Mouse (Mus musculus) bone marrow, adult 2 months (tissue): Measurements from ENCODE around the gene Oas1f. TPM values are rescaled to one million over a fixed set of nuclear protein-coding genes. Genes with fewer than 3 reads are reported as not detected.
"Not testable (repeated sequence)": the region's sequence is repeated elsewhere in the genome, so short reads cannot be mapped to it uniquely, and the experiment has no call there.

Experiments
- H3K27ac ChIP-seq: fragments of 200-500 bp; 2 replicates; pipeline ENCODE4 v1.5.1; 2012; ENCODE audit warnings: low read depth, mild to moderate bottlenecking, control low read depth, inconsistent platforms, low read length; ENCODE audit not compliant: control insufficient read depth, poor library complexity, insufficient read depth
- H3K4me1 ChIP-seq: fragments of 200-500 bp; 2 replicates; pipeline ENCODE4 v1.6.1; 2011; ENCODE audit warnings: low read length; ENCODE audit not compliant: control insufficient read depth, insufficient read depth
- H3K4me3 ChIP-seq: fragments of 200-500 bp; replicated peaks from 2 replicates; pipeline ENCODE3; 2011; ENCODE audit warnings: mild to moderate bottlenecking, low read depth, low read length, control low read depth; ENCODE audit not compliant: control insufficient read depth
- CTCF ChIP-seq: fragments of 200-500 bp; IDR thresholded peaks from 2 replicates; pipeline ENCODE4 v1.5.1; 2011; ENCODE audit warnings: low read length, control low read depth; ENCODE audit not compliant: control insufficient read depth, insufficient read depth
- POLR2A ChIP-seq: fragments of 200-500 bp; IDR thresholded peaks from 2 replicates; pipeline ENCODE4 v1.6.1; 2011; ENCODE audit warnings: low read depth, mild to moderate bottlenecking, control low read depth, low read length, borderline replicate concordance; ENCODE audit not compliant: control insufficient read depth
- WGBS: fragments of 180-500 bp; shearing (Covaris S2); methylation state at CpG from one replicate; pipeline ENCODE4 v1.1.7; 2018; 5-methylcytosine and 5-hydroxymethylcytosine counted together
- polyA plus RNA-seq: library from polyadenylated mRNA; stranded (reverse); fragments of >200 nt; gene quantifications from 2 replicates; pipeline ENCODE4 v1.2.4, GENCODE M21; 2011; ENCODE audit warnings: low replicate concordance; ENCODE audit not compliant: missing spikeins, insufficient read depth, insufficient read length

The Oas1f gene
- polyA plus RNA-seq: not detected in 2 replicates

DNA sequence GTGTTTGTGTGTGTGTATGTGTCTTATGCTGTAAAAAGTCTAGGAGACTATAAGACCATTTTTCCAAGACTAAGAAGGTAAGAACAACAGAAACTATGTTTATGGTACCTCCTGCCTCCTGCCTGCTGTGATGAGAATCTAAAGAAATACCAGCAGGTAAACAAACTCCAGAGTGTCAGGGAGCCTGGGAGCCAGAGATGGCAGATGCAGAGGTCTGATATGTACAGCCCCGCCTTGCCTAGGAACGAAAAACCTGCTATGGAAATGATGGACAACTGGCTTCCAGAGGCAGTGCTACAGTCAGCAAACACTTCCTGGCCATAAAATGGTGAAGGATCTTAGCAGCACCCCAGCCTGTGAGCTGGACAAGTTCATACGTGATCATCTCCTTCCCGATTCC is at the start of gene Oas1f:
Gene Oas1f, plus strand, starts transcription at position 301 of the 400 bp plus-strand sequence.
- H3K4me1 ChIP-seq: no peaks in the 10 kb centered on the region
- H3K27ac ChIP-seq: no peak within 1 kb of the TSS
- no peak for TF ChIP-seq POLR2A
- TF ChIP-seq CTCF: no peak
- no peak within 1 kb of the TSS for H3K4me3 ChIP-seq
- 53% methylated on average over 4 of the region's 4 CpGs for WGBS

GRCm38 (mm10) chr5:120798147-120798546 is 49.0 kb upstream of the Oas1f start:
- WGBS: 63% methylated on average over 5 of the region's 5 CpGs
- H3K4me1 ChIP-seq, H3K4me3 ChIP-seq: not testable (repeated sequence)
- 0 out of 2 replicates have a peak overlapping the region, but pooled peaks have one; percentile 51 for H3K27ac ChIP-seq

DNA sequence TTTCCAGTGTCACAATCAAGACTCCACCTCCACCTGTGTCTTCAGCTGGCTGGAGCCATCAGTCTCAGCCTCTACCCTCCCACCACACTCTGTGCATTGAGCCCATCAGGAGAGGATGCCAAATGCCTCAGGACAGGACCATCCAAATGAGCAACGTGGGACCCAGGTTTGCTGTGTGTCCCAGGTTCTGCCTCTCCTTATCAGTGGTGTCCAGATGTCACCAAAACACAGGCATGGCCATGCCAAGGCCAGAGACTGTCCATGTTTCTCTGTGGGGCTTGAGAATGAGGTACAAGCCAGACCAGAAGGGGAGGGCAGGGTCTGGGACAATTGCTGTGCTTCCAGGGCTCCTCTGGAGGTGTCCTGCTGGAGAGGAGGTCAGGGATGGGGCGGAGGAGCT is 48.2 kb upstream of the Oas1f start:
- 65% methylated on average over 2 of the region's 2 CpGs for WGBS

DNA sequence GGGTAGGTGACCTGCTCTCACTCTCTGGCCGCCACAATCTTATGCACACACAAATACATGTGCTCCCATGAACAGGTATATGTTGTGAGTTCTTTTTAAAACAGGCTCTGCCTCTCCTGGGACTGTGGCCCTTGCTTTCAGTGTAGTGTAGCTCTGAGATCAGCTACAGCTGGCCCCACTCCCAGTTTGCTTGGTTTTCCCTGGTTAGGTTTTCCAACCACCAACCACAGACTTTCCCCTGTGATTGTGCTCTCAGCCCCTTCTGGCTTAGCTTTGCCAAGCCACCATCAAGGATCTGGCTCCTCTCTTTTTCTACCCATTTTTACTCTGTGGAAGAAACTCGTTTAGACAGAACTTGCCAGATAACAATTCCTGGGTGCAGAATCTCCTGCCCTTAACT is 43.6 kb upstream of the Oas1f start:
- Histone ChIP-seq H3K4me3 (no peak overlapping the region), H3K27ac (no peak overlapping the region), H3K4me1 (no peaks in the 10 kb centered on the region)
- TF ChIP-seq CTCF (no peak), POLR2A (no peak)
- whole genome bisulfite sequencing: 62% methylated on average over 2 of the region's 2 CpGs

More for the DNA sequence above, 48.2 kb upstream of the Oas1f start:
- not testable (repeated sequence) for H3K27ac ChIP-seq, H3K4me3 ChIP-seq, H3K4me1 ChIP-seq

DNA sequence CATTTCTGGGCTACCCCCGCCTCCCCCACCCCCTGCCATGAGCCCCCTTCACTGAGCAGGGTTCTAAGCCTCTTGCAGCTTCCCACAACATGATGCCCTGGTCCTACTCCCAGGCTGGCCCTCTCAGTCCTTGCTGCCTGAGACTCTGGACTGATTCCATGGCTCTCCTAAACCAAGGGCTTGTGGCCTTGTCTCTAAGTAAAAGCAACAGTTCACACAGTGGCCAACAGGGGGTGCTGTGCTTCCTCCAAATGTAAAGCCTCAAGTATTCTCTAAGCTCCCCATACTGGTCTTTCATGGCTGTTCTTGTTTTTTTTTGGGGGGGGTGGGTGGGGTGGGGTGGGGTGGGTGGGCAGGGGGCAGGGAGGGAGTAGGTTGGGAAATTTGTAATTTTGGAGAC is 40.7 kb upstream of the Oas1f start:
- Histone ChIP-seq H3K27ac (no peak overlapping the region), H3K4me3 (no peak overlapping the region), H3K4me1 (peaks cover under 1% of the 10 kb centered on the region; the same call in 1 of the 2 replicates)
- WGBS: 93% methylated on average over 1 of the region's 1 CpGs
- TF ChIP-seq POLR2A: no peak
- peak; percentile 55 for TF ChIP-seq CTCF

DNA sequence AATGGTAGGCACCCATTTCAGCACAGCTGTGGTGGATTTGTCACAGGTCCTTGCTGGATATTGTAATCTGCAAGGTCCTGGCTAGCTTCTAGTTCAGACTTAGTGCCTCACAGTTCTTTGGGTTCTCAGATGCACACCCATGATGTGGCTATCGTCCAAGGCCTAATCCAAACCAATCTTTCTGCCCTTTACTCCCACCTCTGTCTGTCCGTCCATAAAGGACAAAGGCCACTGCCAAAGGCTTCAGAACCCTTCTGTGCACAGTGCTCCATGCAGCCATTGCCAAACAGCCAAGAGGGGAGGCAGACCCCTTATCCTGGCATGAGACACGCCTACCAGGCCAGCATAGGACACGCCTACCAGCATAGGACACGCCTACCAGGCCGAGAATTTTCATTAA is 38.0 kb upstream of the Oas1f start:
- H3K27ac ChIP-seq: no peak overlapping the region
- TF ChIP-seq CTCF (no peak), POLR2A (no peak)
- H3K4me3 ChIP-seq: no peak overlapping the region
- H3K4me1 ChIP-seq: peaks cover 5% of the 10 kb centered on the region
- 68% methylated on average over 6 of the region's 6 CpGs for WGBS

GRCm38 (mm10) chr5:120811951-120812819 is 35.0 kb upstream of the Oas1f start, which contains the start of gene Oas1c:
Oas1c (minus strand) TSS chr5:120812514.
- Histone ChIP-seq H3K27ac (peak within 1 kb of the TSS; percentile 50), H3K4me3 (peak within 1 kb of the TSS; percentile 91)

DNA sequence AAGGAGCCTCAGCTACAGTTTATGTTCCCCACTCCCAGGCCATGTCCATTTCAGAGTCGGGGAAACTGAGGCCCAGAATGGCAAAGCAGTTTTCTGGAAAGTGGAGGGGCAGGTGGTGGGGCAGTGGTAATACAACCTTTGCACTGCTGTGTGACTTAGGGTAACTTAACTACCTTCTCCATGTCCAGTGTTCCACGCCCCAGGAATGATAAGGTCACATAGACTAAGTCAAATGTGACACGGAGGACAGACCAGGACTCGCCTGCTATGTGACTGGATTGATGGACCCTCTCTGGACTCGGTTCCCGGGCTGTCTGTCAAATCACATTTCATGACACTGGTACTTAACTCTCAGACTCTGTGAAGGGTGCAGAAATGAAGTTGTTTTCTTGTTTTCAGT is 34.1 kb upstream of the Oas1f start:
- WGBS: 41% methylated on average over 6 of the region's 6 CpGs
- H3K4me3 ChIP-seq: peak overlapping the region; percentile 91
- H3K27ac ChIP-seq: 0 out of 2 replicates have a peak overlapping the region, but pooled peaks have one; percentile 20
- peaks cover 5% of the 10 kb centered on the region for H3K4me1 ChIP-seq
- TF ChIP-seq POLR2A (no peak), CTCF (no peak)

More at GRCm38 (mm10) chr5:120811951-120812819, 35.0 kb upstream of the Oas1f start, which contains the start of gene Oas1c:
- 2% methylated on average over 18 of the region's 18 CpGs for WGBS
- H3K4me1 ChIP-seq: peaks cover 5% of the 10 kb centered on the region
- 0 out of 2 replicates have a peak, but pooled peaks have one; percentile 43 for TF ChIP-seq POLR2A
- TF ChIP-seq CTCF: no peak
